ENCODE assay signal across 15 mouse cellular contexts in the genomic region with DNA sequence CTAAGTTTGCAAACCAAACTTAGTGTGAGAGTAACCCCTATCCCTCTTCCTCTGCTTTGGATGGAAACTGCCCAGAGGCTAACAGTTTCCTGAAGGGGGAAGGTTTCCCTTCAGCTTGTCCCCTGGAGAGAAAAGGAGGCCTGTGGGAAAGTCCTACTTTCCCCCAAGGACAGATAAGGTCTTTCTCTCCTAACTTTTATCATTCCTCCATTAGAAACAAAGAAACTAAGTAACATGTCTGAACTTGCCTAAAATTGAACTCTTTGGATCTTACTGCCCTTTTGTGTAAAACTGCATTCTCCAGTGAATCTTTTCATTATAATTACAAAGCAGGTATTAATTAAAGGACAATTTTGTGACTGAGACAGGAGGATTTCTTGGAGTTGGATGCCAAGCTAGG.
"Had no signal": no experiment of that assay in that cellular context is flagged by ENCODE, and none has a peak within 500 bp of the region (broad histone marks: within the 10 kb centered on the region; RNA-seq: fewer than 3 reads in every experiment).

No protein-coding gene starts in this region.

- H3K27ac ChIP-seq: kidney, postnatal 0 days; limb, embryonic 12.5 days; limb, embryonic 15.5 days; liver, embryonic 13.5 days had no signal

- H3K4me1 ChIP-seq: limb, embryonic 12.5 days; liver, embryonic 13.5 days had no signal

- H3K9me3 ChIP-seq: limb, embryonic 12.5 days; limb, embryonic 15.5 days; liver, embryonic 13.5 days had no signal

- DNase-seq: kidney, adult 11 months; kidney, adult 9 months; kidney, postnatal 4 days; left cerebral cortex, postnatal 4 days; liver, embryonic 13.5 days; lung, adult 2 months; lung, postnatal 14 days; lung, postnatal 4 days; midbrain, embryonic 14.5 days; thymus, adult 18-20 months; thymus, postnatal 14 days had no signal

- H3K4me3 ChIP-seq: limb, embryonic 12.5 days; limb, embryonic 15.5 days; liver, embryonic 13.5 days had no signal

- H3K27me3 ChIP-seq: limb, embryonic 12.5 days; limb, embryonic 15.5 days; liver, embryonic 13.5 days had no signal

- H3K9ac ChIP-seq: limb, embryonic 12.5 days; limb, embryonic 15.5 days; liver, embryonic 13.5 days had no signal

- H3K4me2 ChIP-seq: limb, embryonic 12.5 days; limb, embryonic 15.5 days; liver, embryonic 13.5 days; midbrain, embryonic 11.5 days had no signal

- H3K36me3 ChIP-seq: limb, embryonic 12.5 days; limb, embryonic 15.5 days; liver, embryonic 13.5 days had no signal
